Mouse (Mus musculus): ENCODE measurements around the gene Oma1.

- TF ChIP-seq CTCF (conservative IDR thresholded peaks at IDR 0.05; ENCODE audit: insufficient read depth, insufficient read length, low read depth, low read length) (no peak), POLR2A (IDR thresholded peaks at IDR 0.05; ENCODE audit: low read depth, low read length) (no peak)
These were observed 15.7 kb downstream of the Oma1 start for GRCm38 (mm10) chr4:103329348-103329747.
